Mouse (Mus musculus) right cerebral cortex, postnatal 10 days (tissue): ENCODE data around the gene Galnt2.

Source experiments
- DNase-seq, 2 experiments: peaks; one replicate each; pipeline ENCODE4 v3.0.0; 2021; ENCODE audit warnings: low spot score in 2 of 2

Gene Galnt2

GRCm38 (mm10) chr8:124234496-124234895 lies 3.3 kb downstream of the Galnt2 start:
- DNase-seq: no peak

- no peak for DNase-seq
These were observed 4.3 kb downstream of the Galnt2 start for GRCm38 (mm10) chr8:124235536-124235935.

GRCm38 (mm10) chr8:124239350-124239749 lies 8.2 kb downstream of the Galnt2 start:
- no peak for DNase-seq

GRCm38 (mm10) chr8:124240932-124241331 lies 9.7 kb downstream of the Galnt2 start:
- DNase-seq: no peak

- no peak for DNase-seq
These were observed 11.0 kb downstream of the Galnt2 start for GRCm38 (mm10) chr8:124242208-124242607.

- no peak for DNase-seq
These were observed 11.7 kb downstream of the Galnt2 start for GRCm38 (mm10) chr8:124242913-124243312.

- DNase-seq: no peak
These were observed 16.4 kb downstream of the Galnt2 start for GRCm38 (mm10) chr8:124247581-124247980.

- DNase-seq: no peak
These were observed 17.5 kb downstream of the Galnt2 start for GRCm38 (mm10) chr8:124248688-124249087.

- DNase-seq: no peak
These were observed 19.1 kb downstream of the Galnt2 start for GRCm38 (mm10) chr8:124250255-124250654.

GRCm38 (mm10) chr8:124250785-124251184 lies 19.6 kb downstream of the Galnt2 start:
- no peak for DNase-seq

- peak; percentile 51 to 71 for DNase-seq
These were observed 21.4 kb downstream of the Galnt2 start for GRCm38 (mm10) chr8:124252533-124252950.

GRCm38 (mm10) chr8:124253939-124254338 lies 22.7 kb downstream of the Galnt2 start:
- DNase-seq: no peak

GRCm38 (mm10) chr8:124256841-124257240 lies 25.6 kb downstream of the Galnt2 start:
- no peak for DNase-seq

GRCm38 (mm10) chr8:124257363-124257762 lies 26.2 kb downstream of the Galnt2 start:
- peak; percentile 80 to 82 for DNase-seq

GRCm38 (mm10) chr8:124259146-124259545 lies 28.0 kb downstream of the Galnt2 start:
- DNase-seq: no peak

GRCm38 (mm10) chr8:124259925-124260324 lies 28.7 kb downstream of the Galnt2 start:
- DNase-seq: no peak

GRCm38 (mm10) chr8:124260371-124260770 lies 29.2 kb downstream of the Galnt2 start:
- DNase-seq: no peak

- no peak for DNase-seq
These were observed 31.9 kb downstream of the Galnt2 start for GRCm38 (mm10) chr8:124263058-124263457.

GRCm38 (mm10) chr8:124264032-124264431 lies 32.8 kb downstream of the Galnt2 start:
- DNase-seq: no peak

GRCm38 (mm10) chr8:124264671-124265070 lies 33.5 kb downstream of the Galnt2 start:
- no peak for DNase-seq

GRCm38 (mm10) chr8:124265130-124265529 lies 33.9 kb downstream of the Galnt2 start:
- DNase-seq: no peak

GRCm38 (mm10) chr8:124265798-124266197 lies 34.6 kb downstream of the Galnt2 start:
- DNase-seq: no peak

GRCm38 (mm10) chr8:124267206-124267605 lies 36.0 kb downstream of the Galnt2 start:
- DNase-seq: no peak

GRCm38 (mm10) chr8:124270504-124270903 lies 39.3 kb downstream of the Galnt2 start:
- no peak for DNase-seq

- no peak for DNase-seq
These were observed 39.7 kb downstream of the Galnt2 start for GRCm38 (mm10) chr8:124270904-124271303.
